Mouse (Mus musculus): Measurements from ENCODE around the gene Lcn6. TPM values are rescaled to one million over a fixed set of nuclear protein-coding genes. Genes with fewer than 3 reads are reported as not detected.

The Lcn6 gene
- not detected in 2 replicates for polyA plus RNA-seq (2016; fragmentation: Nextera tagmentation; extraction: Ambion mirVana)

DNA sequence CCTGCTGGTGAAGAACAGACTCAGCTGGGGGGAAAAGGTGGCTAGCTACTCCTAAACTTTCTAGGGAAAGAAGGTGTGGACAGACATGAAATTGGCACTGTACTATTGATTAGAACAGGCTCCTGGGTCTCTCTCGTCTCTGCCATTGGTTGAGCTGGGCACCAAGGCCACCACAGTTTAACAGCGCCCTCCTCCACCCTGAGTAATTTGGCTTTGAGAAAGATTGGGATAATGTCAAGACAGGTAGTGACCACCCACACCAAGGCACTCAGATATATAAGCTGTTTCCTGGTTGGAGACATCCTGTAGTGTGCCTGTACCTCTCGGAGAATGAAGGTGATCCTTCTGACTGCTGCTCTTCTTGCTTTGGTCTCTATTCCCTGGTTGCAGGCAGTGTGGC, at the start of gene Lcn6:
Gene Lcn6 (plus strand): TSS at position 301 of the 400 bp plus-strand sequence.
- DNase-seq (ENCODE audit: low spot score) = no peak
- Histone ChIP-seq H3K4me3 (no peak within 1 kb of the TSS), H3K4me1 (replicated peaks) (no peaks in the 10 kb centered on the region), H3K27ac (no peak within 1 kb of the TSS), H3K36me3 (no peaks in the 10 kb centered on the region), H3K9me3 (no peaks in the 10 kb centered on the region), H3K27me3 (ENCODE audit: insufficient read depth, poor library complexity, severe bottlenecking) (no peaks in the 10 kb centered on the region)
- 89% methylated on average over 3 of the region's 3 CpGs for WGBS

DNA sequence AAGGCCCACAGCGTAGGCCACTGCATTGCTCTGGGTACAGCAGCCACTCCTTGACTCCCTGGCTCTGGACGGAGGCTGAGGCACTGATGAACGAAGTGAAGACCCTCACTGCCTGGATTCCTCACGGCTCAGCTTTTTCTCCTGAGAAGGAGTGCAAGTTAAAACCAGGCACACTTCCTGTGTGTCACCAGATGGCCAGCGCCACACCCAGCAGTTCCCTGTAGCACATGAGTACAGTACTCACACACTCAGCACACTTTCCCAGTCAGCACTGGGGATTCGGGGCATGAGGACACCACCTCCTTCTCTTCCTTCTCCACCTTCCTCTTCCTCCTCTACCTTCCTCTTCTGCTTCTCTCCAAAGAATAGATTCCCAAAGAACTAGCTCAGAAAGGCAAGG, 48.8 kb upstream of the Lcn6 start, which contains the start of gene Fcna:
Gene Fcna (minus strand): TSS at position 220 of the 400 bp plus-strand sequence.
- H3K27ac ChIP-seq = 0 out of 2 replicates have a peak within 1 kb of the TSS, but pooled peaks have one; percentile 8
- H3K4me1 ChIP-seq (replicated peaks) = peaks cover 6% of the 10 kb centered on the region
- H3K27me3 ChIP-seq (ENCODE audit: insufficient read depth, poor library complexity, severe bottlenecking) = peaks cover 8% of the 10 kb centered on the region; the same call in 1 of the 2 replicates
- H3K36me3 ChIP-seq = no peaks in the 10 kb centered on the region
- no peak for DNase-seq (ENCODE audit: low spot score)
- WGBS = 81% methylated on average over 6 of the region's 6 CpGs
- no peaks in the 10 kb centered on the region for H3K9me3 ChIP-seq
- no peak within 1 kb of the TSS for H3K4me3 ChIP-seq

DNA sequence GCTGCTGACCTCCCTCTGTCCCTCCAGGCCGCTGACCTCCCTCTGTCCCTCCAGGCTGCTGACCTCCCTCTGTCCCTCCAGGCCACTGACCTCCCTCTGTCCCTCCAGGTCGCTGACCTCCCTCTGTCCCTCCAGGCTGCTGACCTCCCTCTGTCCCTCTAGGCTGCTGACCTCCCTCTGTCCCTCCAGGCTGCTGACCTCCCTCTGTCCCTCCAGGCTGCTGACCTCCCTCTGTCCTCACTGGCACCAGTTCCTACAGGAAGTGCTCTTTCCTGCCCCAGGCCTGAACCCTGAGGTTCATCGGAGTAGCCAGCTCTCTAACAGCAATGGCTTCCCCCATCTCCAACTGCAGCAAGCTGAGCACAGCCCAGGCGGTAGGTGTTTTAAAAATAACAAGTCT, 47.8 kb upstream of the Lcn6 start:
- no peaks in the 10 kb centered on the region for H3K36me3 ChIP-seq
- WGBS = 37% methylated on average over 4 of the region's 4 CpGs
- H3K27me3 ChIP-seq (ENCODE audit: insufficient read depth, poor library complexity, severe bottlenecking) = peaks cover 5% of the 10 kb centered on the region; the same call in 1 of the 2 replicates
- DNase-seq (ENCODE audit: low spot score) = no peak
- 0 out of 2 replicates have a peak overlapping the region, but pooled peaks have one; percentile 8 for H3K27ac ChIP-seq
- H3K4me3 ChIP-seq = no peak overlapping the region
- H3K4me1 ChIP-seq (replicated peaks) = peaks cover 6% of the 10 kb centered on the region
- H3K9me3 ChIP-seq = no peaks in the 10 kb centered on the region

DNA sequence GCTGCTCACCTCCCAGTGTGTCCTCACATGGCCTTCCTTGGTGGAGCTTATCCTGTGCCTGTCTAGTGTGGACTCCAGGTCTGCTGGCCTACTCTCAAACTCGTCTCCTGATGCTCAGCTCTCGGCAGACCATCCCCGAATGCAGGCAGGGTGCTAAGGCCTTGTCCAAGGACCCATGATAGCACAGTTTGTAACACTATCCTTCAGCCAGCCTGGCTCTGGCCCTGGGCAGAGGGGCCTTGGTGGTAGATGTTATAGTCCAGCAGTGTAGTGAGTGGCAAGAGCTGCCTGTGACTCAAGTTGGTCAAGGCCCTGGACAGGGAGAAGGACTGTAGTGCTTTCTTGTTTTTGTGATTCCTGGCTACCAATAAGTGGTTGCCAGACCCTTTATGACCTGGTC, 43.0 kb upstream of the Lcn6 start:
- no peaks in the 10 kb centered on the region for H3K9me3 ChIP-seq
- no peak overlapping the region for H3K4me3 ChIP-seq
- H3K27ac ChIP-seq = no peak overlapping the region
- no peaks in the 10 kb centered on the region for H3K27me3 ChIP-seq (ENCODE audit: insufficient read depth, poor library complexity, severe bottlenecking)
- DNase-seq (ENCODE audit: low spot score) = no peak
- no peaks in the 10 kb centered on the region for H3K36me3 ChIP-seq
- H3K4me1 ChIP-seq (replicated peaks) = peaks cover 4% of the 10 kb centered on the region
- WGBS = 86% methylated on average over 3 of the region's 3 CpGs

DNA sequence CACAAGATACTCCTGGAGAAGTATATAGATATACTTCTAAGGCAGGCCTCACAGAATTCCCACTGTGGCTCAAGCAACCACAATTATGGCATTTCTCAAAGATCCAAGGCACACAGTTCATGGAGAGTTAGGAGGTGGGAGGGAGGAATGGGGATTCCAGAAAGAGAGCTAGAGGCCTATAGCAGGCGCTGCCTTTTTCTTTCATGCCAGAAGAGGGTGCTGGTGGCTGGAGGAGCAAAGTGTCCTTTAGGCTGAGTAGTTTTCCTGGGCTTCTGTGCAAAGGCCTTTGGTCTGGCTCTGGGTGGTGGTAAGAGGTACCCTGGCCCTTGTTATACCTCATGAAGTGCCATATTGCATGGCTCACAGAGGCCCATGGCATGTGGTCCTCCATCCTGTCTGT, 42.5 kb upstream of the Lcn6 start:
- H3K27ac ChIP-seq = no peak overlapping the region
- no peaks in the 10 kb centered on the region for H3K27me3 ChIP-seq (ENCODE audit: insufficient read depth, poor library complexity, severe bottlenecking)
- no peaks in the 10 kb centered on the region for H3K9me3 ChIP-seq
- H3K4me1 ChIP-seq (replicated peaks) = no peaks in the 10 kb centered on the region
- H3K4me3 ChIP-seq = no peak overlapping the region
- no peaks in the 10 kb centered on the region for H3K36me3 ChIP-seq
- no peak for DNase-seq (ENCODE audit: low spot score)
- 45% methylated on average over 1 of the region's 1 CpGs for WGBS

DNA sequence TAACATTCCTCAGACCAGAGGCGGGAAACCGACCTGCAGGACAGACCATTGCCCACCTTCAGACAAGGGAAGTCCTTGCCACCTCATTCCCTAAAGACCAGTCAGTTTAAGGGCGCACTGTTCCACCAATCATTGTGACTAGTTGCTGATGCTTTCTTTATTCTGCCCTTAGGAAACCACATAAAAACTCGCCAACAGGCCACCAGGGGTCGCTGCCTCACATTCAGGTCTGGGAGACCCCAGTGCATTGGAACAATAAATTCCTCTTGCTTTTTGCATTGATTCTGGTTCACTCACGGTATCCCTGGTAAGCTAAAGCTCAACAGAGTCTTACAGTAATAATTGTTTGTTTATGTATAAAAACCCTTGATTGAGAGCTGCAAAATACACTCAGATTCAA, 36.7 kb upstream of the Lcn6 start:
- Histone ChIP-seq H3K4me1 (replicated peaks) (no peaks in the 10 kb centered on the region), H3K4me3 (no peak overlapping the region), H3K9me3 (no peaks in the 10 kb centered on the region), H3K27me3 (ENCODE audit: insufficient read depth, poor library complexity, severe bottlenecking) (no peaks in the 10 kb centered on the region), H3K27ac (no peak overlapping the region), H3K36me3 (no peaks in the 10 kb centered on the region)
- peak; percentile 54 for DNase-seq (ENCODE audit: low spot score)
- WGBS = 22% methylated on average over 6 of the region's 6 CpGs

DNA sequence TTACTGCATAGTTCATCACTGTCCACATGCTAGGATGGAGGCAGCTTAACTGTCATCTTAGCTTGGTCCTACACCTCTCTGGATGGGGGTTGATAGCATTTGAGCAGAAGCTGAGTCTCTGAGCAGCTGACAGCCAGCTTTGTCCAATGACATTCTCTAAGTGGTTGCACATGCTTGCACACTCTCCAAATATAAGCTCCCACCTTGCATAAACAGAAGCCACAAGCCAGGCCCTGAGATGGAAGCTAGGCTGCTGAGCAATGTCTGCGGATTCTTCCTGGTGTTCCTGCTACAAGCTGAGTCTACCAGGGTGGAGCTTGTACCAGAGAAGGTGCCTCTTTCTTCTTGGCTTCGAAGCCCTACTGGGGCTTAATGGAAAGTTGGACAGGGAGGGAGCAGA, 23.7 kb upstream of the Lcn6 start, which contains the start of gene Lcn8:
Gene Lcn8 (plus strand): TSS at position 219 of the 400 bp plus-strand sequence.
- H3K36me3 ChIP-seq = no peaks in the 10 kb centered on the region
- DNase-seq (ENCODE audit: low spot score) = no peak
- H3K27ac ChIP-seq = no peak within 1 kb of the TSS
- no peaks in the 10 kb centered on the region for H3K4me1 ChIP-seq (replicated peaks)
- no peak within 1 kb of the TSS for H3K4me3 ChIP-seq
- H3K27me3 ChIP-seq (ENCODE audit: insufficient read depth, poor library complexity, severe bottlenecking) = no peaks in the 10 kb centered on the region
- H3K9me3 ChIP-seq = no peaks in the 10 kb centered on the region
- WGBS = 77% methylated on average over 2 of the region's 2 CpGs

DNA sequence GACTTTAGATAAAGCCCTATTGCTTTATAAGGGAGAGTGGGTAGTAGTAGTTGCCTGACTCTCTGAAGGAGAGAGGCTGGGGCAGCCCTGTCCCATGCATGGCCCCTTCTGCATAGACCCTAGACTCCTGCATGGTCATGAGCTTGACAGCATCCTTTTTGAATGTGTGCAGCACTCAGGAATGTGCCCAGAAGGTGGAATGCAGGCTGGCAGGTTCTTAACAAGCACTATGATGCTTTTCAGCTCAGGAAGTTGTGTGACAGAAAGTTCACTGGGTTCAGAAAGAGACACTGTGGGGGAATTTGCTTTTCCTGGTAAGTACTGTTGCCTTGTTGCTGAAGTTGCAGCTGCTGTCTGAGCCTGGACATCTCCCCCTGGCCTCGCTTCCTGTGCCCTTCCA, 22.1 kb upstream of the Lcn6 start:
- no peak overlapping the region for H3K27ac ChIP-seq
- no peaks in the 10 kb centered on the region for H3K27me3 ChIP-seq (ENCODE audit: insufficient read depth, poor library complexity, severe bottlenecking)
- 67% methylated on average over 1 of the region's 1 CpGs for WGBS
- no peak overlapping the region for H3K4me3 ChIP-seq
- no peaks in the 10 kb centered on the region for H3K9me3 ChIP-seq
- no peaks in the 10 kb centered on the region for H3K36me3 ChIP-seq
- no peaks in the 10 kb centered on the region for H3K4me1 ChIP-seq (replicated peaks)
- no peak for DNase-seq (ENCODE audit: low spot score)

DNA sequence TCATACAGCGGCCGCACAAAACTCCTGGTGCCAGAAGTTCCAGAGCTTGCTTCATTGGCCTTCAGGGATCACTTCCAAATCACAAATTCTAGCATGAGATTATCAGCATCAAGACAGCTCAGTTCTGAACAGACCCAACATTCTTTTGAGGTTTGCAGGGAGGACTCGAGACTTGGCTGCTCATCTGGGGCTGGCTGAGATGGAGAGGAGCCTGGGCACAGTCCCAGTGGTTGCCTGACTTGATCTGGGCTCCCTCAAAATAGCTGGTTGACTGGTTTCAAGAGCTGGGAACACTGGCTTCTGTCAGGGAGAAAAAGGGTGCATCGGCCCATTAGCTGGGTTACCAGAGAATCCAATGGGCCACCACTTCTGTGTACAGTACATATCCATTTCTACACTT, 19.9 kb upstream of the Lcn6 start:
- no peak overlapping the region for H3K4me3 ChIP-seq
- no peak for DNase-seq (ENCODE audit: low spot score)
- H3K36me3 ChIP-seq = no peaks in the 10 kb centered on the region
- no peaks in the 10 kb centered on the region for H3K9me3 ChIP-seq
- no peaks in the 10 kb centered on the region for H3K27me3 ChIP-seq (ENCODE audit: insufficient read depth, poor library complexity, severe bottlenecking)
- no peak overlapping the region for H3K27ac ChIP-seq
- WGBS = 89% methylated on average over 4 of the region's 4 CpGs
- H3K4me1 ChIP-seq (replicated peaks) = no peaks in the 10 kb centered on the region

DNA sequence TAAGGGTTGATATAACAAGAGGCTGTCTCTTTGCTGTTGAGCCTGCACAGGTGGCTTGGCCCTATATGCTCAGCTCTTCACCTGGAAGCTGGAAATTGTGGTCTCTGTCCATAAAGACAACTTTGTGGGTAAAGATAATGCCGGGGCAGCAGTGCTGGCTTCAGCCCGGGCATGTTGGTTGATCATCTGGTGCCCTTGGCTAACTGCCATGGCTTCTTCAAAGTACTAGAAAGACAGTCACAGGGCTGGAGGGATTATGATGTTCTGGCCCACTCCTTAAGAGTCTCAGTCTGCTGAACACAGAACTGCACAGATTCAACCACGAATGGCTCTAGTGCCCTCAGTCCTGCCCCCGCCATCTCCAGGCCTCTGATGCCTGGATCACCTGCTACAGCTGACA, 19.3 kb upstream of the Lcn6 start:
- no peak for DNase-seq (ENCODE audit: low spot score)
- H3K36me3 ChIP-seq = no peaks in the 10 kb centered on the region
- H3K4me3 ChIP-seq = no peak overlapping the region
- H3K27ac ChIP-seq = no peak overlapping the region
- WGBS = 86% methylated on average over 4 of the region's 4 CpGs
- no peaks in the 10 kb centered on the region for H3K9me3 ChIP-seq
- H3K27me3 ChIP-seq (ENCODE audit: insufficient read depth, poor library complexity, severe bottlenecking) = no peaks in the 10 kb centered on the region
- no peaks in the 10 kb centered on the region for H3K4me1 ChIP-seq (replicated peaks)

DNA sequence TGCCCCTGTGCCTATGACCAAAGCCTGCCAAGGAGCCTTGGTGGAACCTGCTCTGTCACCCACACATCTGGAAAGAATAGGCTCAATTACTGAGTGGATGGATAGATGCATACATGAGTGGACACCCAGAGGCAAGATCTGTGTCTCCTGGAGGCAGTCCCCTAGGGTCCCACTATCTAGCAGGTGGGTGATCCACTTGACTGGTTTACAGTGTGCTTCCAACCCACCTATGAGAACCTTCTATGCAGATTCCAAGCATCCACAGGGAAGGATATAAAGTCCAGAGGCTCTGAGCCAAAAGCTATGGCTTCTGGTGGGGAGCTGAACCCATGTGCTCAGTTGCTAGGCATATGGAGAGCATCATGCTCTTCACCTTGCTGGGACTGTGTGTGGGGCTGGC, 18.9 kb upstream of the Lcn6 start, which contains the start of gene Lcn5:
Gene Lcn5 (plus strand): TSS at position 301 of the 400 bp plus-strand sequence.
- no peak for DNase-seq (ENCODE audit: low spot score)

DNA sequence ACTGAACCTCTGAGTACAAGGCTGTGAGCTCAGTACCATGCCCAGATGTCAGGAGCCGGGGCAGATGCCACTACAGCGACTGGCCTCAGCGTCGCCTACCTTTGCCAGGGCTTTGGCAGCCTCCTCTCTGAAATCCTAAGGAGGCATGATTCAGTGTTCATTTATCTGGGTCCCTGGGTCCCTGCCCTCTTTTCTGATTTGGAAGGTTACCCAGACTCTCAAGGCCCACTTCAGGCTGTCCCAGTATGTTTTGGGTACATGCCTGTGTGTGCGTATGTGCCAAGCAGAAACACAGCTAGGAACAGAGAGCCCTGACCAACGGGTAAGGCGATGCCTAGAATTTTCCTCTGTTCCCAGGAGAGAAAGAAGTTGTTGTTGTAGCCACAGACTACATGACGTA, 16.3 kb upstream of the Lcn6 start:
- 92% methylated on average over 8 of the region's 8 CpGs for WGBS

More for the DNA sequence above, 18.9 kb upstream of the Lcn6 start, which contains the start of gene Lcn5:
- Histone ChIP-seq H3K36me3 (no peaks in the 10 kb centered on the region), H3K9me3 (no peaks in the 10 kb centered on the region), H3K4me3 (no peak within 1 kb of the TSS), H3K4me1 (replicated peaks) (no peaks in the 10 kb centered on the region), H3K27ac (no peak within 1 kb of the TSS), H3K27me3 (ENCODE audit: insufficient read depth, poor library complexity, severe bottlenecking) (no peaks in the 10 kb centered on the region)

DNA sequence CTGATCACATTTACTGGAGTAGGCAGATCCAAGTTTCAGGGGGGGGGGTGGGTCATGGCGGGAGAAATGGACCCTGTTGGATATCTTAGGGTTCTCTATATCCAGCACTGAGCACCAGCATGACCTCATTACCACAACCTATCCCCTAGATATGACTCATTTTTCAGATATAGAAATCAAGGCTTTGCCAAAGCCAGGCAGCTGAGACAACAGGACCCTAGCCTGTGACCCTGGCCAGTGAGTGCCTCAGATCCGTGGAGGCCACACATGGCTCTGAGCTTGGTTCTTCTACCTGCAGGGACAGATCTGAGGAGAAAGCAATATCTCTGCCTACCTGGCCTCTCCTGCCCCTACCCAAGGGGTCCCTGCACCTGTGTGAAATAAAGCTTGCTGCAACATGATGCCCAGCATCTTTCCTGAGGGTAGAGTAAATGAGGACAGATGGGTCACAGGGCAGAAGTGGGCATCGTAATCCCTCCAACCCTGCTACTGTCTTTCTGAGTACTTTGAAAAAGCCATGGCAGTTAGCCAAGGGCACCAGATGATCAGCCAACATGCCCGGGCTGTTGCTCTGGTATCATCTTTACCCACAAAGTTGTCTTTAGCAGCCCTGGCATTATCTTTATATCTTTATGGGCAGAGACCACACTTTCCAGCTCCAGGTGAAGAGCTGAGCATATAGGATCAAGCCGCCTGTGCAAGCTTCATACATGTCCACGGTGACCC, 15.2 kb upstream of the Lcn6 start:
- Histone ChIP-seq H3K27ac (no peak overlapping the region), H3K9me3 (no peaks in the 10 kb centered on the region), H3K27me3 (ENCODE audit: insufficient read depth, poor library complexity, severe bottlenecking) (no peaks in the 10 kb centered on the region), H3K36me3 (no peaks in the 10 kb centered on the region), H3K4me3 (no peak overlapping the region), H3K4me1 (replicated peaks) (no peaks in the 10 kb centered on the region)
- 88% methylated on average over 6 of the region's 6 CpGs for WGBS
- no peak for DNase-seq (ENCODE audit: low spot score)

More for the DNA sequence above, 16.3 kb upstream of the Lcn6 start:
- no peaks in the 10 kb centered on the region for H3K36me3 ChIP-seq
- no peak overlapping the region for H3K27ac ChIP-seq
- H3K9me3 ChIP-seq = no peaks in the 10 kb centered on the region
- no peak for DNase-seq (ENCODE audit: low spot score)
- H3K27me3 ChIP-seq (ENCODE audit: insufficient read depth, poor library complexity, severe bottlenecking) = no peaks in the 10 kb centered on the region
- H3K4me1 ChIP-seq (replicated peaks) = no peaks in the 10 kb centered on the region
- no peak overlapping the region for H3K4me3 ChIP-seq

All from hindbrain, embryonic 10.5 days (tissue).